Mouse (Mus musculus) heart, adult 2 months (tissue): ENCODE data around the gene Lrrc8b. TPM values are rescaled to one million over a fixed set of nuclear protein-coding genes. Genes with fewer than 3 reads are reported as not detected.

ENCODE experiments used
- DNase-seq, 2 experiments: peaks; one replicate each; pipeline ENCODE4 v3.0.0; 2021
- H3K27ac ChIP-seq: fragments of 200-600 bp; 2 replicates; pipeline ENCODE4 v1.8.1; 2022
- H3K27me3 ChIP-seq: fragments of 200-500 bp; 2 replicates; pipeline ENCODE4 v1.6.1; 2012; ENCODE audit warnings: mild to moderate bottlenecking, low read length, inconsistent platforms, mixed read lengths; ENCODE audit not compliant: control insufficient read depth, insufficient read depth
- H3K36me3 ChIP-seq: fragments of 200-500 bp; 2 replicates; pipeline ENCODE4 v1.6.1; 2012; ENCODE audit warnings: low read length, inconsistent platforms; ENCODE audit not compliant: control insufficient read depth, insufficient read depth
- H3K4me1 ChIP-seq: fragments of 200-500 bp; 2 replicates; pipeline ENCODE4 v1.6.1; 2011; ENCODE audit warnings: low read length; ENCODE audit not compliant: control insufficient read depth, insufficient read depth
- H3K4me3 ChIP-seq: fragments of 200-600 bp; 2 replicates; pipeline ENCODE4 v1.8.1; 2022
- H3K79me2 ChIP-seq: fragments of 200-500 bp; replicated peaks from 2 replicates; pipeline ENCODE4 v1.6.1; 2012; ENCODE audit warnings: mild to moderate bottlenecking, inconsistent platforms, low read length, moderate library complexity, mixed read lengths; ENCODE audit not compliant: control insufficient read depth, insufficient read depth
- H3K9ac ChIP-seq: fragments of 200-500 bp; 2 replicates; pipeline ENCODE4 v1.6.1; 2012; ENCODE audit warnings: low read depth, mild to moderate bottlenecking, control low read depth, inconsistent platforms, low read length, mixed read lengths
- CTCF ChIP-seq: fragments of 200-600 bp; IDR thresholded peaks from 2 replicates; pipeline ENCODE4 v1.8.1; 2022; ENCODE audit warnings: antibody characterized with exemption, mild to moderate bottlenecking, moderate library complexity
- EP300 ChIP-seq: fragments of 200-500 bp; IDR thresholded peaks from 2 replicates; pipeline ENCODE4 v1.6.1; 2011; ENCODE audit warnings: low read depth, low read length, control low read depth; ENCODE audit not compliant: insufficient read depth
- POLR2A ChIP-seq: fragments of 200-500 bp; IDR thresholded peaks from 2 replicates; pipeline ENCODE4 v1.6.1; 2011; ENCODE audit warnings: mild to moderate bottlenecking, low read depth, low read length, control low read depth; ENCODE audit not compliant: insufficient read depth
- WGBS: fragments of 180-500 bp; shearing (Covaris S2); methylation state at CpG from one replicate; pipeline ENCODE4 v1.1.7; 2018; 5-methylcytosine and 5-hydroxymethylcytosine counted together
- intact Hi-C: fragments of 180-260 bp; cut with DNase I; formaldehyde crosslinking; loops from one replicate; pipeline ENCODE4 v1.15.1; 2025
- polyA plus RNA-seq: library from polyadenylated mRNA; depleted of rRNA; stranded (reverse); fragments of >200 nt; gene quantifications from 2 replicates; pipeline ENCODE4 v1.2.3, GENCODE M21; 2012
- total RNA-seq, 2 experiments: library from RNA; stranded (reverse); gene quantifications; 2 replicates each; pipeline ENCODE4 v1.2.3; 2021

Lrrc8b gene
- total and polyA plus RNA-seq, 3 experiments, result 2.9 to 5.0 (median 4.4) TPM

GRCm38 (mm10) chr5:105428265-105428974 is 12.8 kb downstream of the Lrrc8b start:
- TF ChIP-seq POLR2A (no peak), EP300 (no peak), CTCF (no peak)
- Histone ChIP-seq H3K36me3 (no peaks in the 10 kb centered on the region), H3K4me1 (peaks cover 4% of the 10 kb centered on the region), H3K27me3 (no peaks in the 10 kb centered on the region), H3K27ac (no peak overlapping the region), H3K9ac (no peak overlapping the region), H3K79me2 (no peaks in the 10 kb centered on the region), H3K4me3 (no peak overlapping the region)
- peak in 1 of 2 experiments; percentile 18 for DNase-seq
- 38% methylated on average over 12 of the region's 12 CpGs for WGBS
- intact Hi-C loops, result no loop called here

- intact Hi-C loops, result no loop called here
- H3K9ac ChIP-seq, result no peak overlapping the region
- H3K27ac ChIP-seq, result no peak overlapping the region
- H3K4me3 ChIP-seq, result no peak overlapping the region
- H3K36me3 ChIP-seq, result no peaks in the 10 kb centered on the region
- DNase-seq, result no peak
- no peaks in the 10 kb centered on the region for H3K79me2 ChIP-seq
- no peaks in the 10 kb centered on the region for H3K27me3 ChIP-seq
- H3K4me1 ChIP-seq, result peaks cover 7% of the 10 kb centered on the region
- TF ChIP-seq EP300 (no peak), POLR2A (no peak), CTCF (no peak)
- 89% methylated on average over 8 of the region's 8 CpGs for WGBS
These were observed 14.6 kb downstream of the Lrrc8b start for GRCm38 (mm10) chr5:105430148-105430547.

GRCm38 (mm10) chr5:105439608-105440007 is 24.0 kb downstream of the Lrrc8b start:
- H3K4me3 ChIP-seq, result no peak overlapping the region
- H3K79me2 ChIP-seq, result 0 out of 2 replicates have a peak, but pooled peaks cover 2% of the 10 kb centered on the region
- no peak overlapping the region for H3K27ac ChIP-seq
- H3K9ac ChIP-seq, result no peak overlapping the region
- DNase-seq, result no peak
- no peaks in the 10 kb centered on the region for H3K27me3 ChIP-seq
- TF ChIP-seq EP300 (no peak), POLR2A (no peak), CTCF (no peak)
- no peaks in the 10 kb centered on the region; the same call in 1 of the 2 replicates for H3K36me3 ChIP-seq
- intact Hi-C loops, result no loop called here
- peaks cover 7% of the 10 kb centered on the region for H3K4me1 ChIP-seq
- WGBS, result 87% methylated on average over 5 of the region's 5 CpGs

- H3K9ac ChIP-seq, result no peak overlapping the region
- no peak overlapping the region for H3K4me3 ChIP-seq
- no peak overlapping the region for H3K27ac ChIP-seq
- no peaks in the 10 kb centered on the region for H3K27me3 ChIP-seq
- no peak for DNase-seq
- H3K79me2 ChIP-seq, result 0 out of 2 replicates have a peak, but pooled peaks cover 2% of the 10 kb centered on the region
- WGBS, result 50% methylated on average over 9 of the region's 9 CpGs
- H3K4me1 ChIP-seq, result peaks cover 7% of the 10 kb centered on the region
- H3K36me3 ChIP-seq, result no peaks in the 10 kb centered on the region
- TF ChIP-seq EP300 (no peak), POLR2A (no peak), CTCF (no peak)
- intact Hi-C loops, result no loop called here
These were observed 25.5 kb downstream of the Lrrc8b start for GRCm38 (mm10) chr5:105440992-105441535.

- TF ChIP-seq EP300, result no peak
- no peak for TF ChIP-seq CTCF
- no peak for TF ChIP-seq POLR2A
- Histone ChIP-seq H3K9ac (no peak overlapping the region), H3K36me3 (no peaks in the 10 kb centered on the region), H3K27ac (peak overlapping the region; percentile 29), H3K4me3 (no peak overlapping the region), H3K4me1 (peaks cover 7% of the 10 kb centered on the region), H3K27me3 (no peaks in the 10 kb centered on the region), H3K79me2 (0 out of 2 replicates have a peak, but pooled peaks cover 2% of the 10 kb centered on the region)
- peak in 1 of 2 experiments; percentile 25 for DNase-seq
- intact Hi-C loops, result no loop called here
- 48% methylated on average over 5 of the region's 5 CpGs for WGBS
These were observed 26.8 kb downstream of the Lrrc8b start for GRCm38 (mm10) chr5:105442212-105443000.
